Mouse (Mus musculus): Measurements from ENCODE around the gene Cldn11.

DNA sequence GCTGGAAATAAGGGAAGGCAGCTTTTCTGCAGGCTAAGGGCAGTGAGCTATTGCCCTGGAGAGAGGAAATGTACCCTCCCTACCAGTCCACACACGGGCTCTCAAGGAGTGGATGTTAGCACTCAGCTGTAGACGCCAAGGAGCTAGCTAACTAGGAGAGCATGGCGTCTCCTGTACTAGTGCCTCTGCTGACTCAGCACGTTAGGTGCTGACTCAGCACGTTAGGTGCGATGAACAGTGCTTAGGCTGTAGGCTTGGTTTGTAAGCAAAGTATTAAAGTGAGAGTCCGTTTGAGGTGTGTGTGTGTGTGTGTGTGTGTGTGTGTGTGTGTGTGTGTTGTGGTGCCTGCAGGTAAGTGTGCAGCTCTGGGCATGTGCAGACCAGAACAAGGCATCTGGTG is 40.6 kb downstream of the Cldn11 start:
- TF ChIP-seq EP300 (IDR thresholded peaks at IDR 0.05; ENCODE audit: low read depth): no peak
- no peak for TF ChIP-seq CTCF (IDR thresholded peaks at IDR 0.05; ENCODE audit: low read depth)

Data from liver, postnatal 0 days (tissue).